Mouse (Mus musculus) heart, adult 8-10 months (tissue): ENCODE measurements around the gene Esr2. TPM values are rescaled to one million over a fixed set of nuclear protein-coding genes. Genes with fewer than 3 reads are reported as not detected.

Source experiments
- DNase-seq: peaks from one replicate; pipeline ENCODE4 v3.0.0; 2022; ENCODE audit warnings: low spot score
- total RNA-seq, 4 experiments: library from RNA; stranded (reverse); gene quantifications; 2 replicates each; pipeline ENCODE4 v1.2.4; 2022

Gene Esr2
- total RNA-seq, 4 experiments from 2014 or later: not detected

DNA sequence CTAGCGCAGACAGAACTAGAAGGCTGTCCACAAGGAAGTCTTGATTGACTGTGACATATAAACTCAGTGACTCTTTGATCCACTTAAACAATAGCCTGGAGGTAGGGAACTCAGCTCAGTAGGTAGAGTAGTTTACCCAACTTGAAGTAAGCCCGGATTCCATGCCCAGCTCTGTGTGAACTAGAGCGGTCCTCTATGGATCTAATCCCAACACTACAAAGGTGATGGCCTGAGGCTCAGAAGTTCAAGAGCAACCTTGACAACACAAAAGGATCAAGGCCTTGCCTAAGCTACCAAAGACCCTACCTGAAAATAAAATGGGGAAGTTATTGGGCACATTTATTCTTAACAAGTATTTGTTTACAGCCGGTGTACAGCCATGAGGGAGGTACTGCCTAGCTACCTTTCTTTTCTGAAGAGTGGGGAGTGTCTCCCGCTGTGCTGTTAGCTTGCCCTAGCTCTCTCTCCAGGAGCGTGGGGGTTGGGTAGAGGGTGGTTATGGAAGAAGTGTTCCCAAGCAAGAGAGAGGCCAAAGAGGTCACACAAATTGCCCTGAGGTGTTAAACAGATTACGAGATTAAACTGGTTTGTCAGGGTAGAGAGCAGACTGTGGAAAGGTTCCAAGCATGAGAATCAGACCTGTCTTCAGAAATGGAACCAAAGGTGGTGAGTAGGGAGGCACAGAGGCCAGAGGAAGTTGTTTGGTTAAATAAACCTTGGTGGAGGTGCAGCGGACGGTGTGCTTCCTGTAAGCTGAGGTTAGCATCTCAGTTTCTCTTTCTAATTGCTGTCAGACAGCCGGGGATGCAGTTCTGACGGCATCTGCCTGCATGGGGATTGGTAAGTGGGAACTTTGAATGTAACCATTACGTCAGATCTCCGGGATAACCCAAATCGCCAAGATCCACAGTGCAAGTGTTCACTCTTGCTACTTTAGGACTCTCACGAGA lies 90.8 kb downstream of the Esr2 start:
- no peak for DNase-seq

- DNase-seq: no peak
These were observed 92.0 kb downstream of the Esr2 start for GRCm38 (mm10) chr12:76085066-76085465.

GRCm38 (mm10) chr12:76081557-76082211 lies 95.4 kb downstream of the Esr2 start:
- no peak for DNase-seq

DNA sequence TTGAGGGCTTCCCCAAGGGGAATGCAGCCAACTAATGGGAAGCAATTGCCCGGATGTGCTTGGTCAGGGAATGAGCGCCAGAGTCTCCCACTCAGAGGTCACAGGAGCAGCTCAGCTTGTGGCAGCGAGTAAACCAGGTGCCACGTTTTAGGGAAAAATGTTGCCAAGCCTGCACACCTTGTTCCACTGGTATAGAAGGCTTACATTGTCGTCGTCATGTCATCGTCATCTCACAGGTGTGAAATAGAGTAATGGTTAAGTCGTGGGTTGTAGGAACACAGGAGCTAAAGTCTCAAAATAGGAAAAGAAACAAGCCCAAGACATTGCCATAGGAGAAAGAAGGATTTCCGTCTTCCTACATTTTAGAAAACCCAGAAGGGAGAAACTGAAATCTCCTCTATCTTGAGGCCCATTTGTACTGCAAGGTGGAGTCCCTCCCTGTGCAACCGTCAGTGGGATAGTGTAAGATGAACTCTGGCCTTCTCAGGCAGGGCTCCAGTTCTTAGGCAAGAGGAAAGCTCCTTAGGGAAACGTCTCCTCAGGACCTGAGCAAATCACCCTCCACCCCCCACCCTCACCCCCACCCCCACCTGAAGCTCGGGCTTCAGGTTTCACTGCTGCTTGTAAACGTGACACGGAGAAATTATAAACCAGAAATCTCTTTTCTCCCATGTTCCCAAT lies 96.0 kb downstream of the Esr2 start:
- no peak for DNase-seq

- no peak for DNase-seq
These were observed 103.1 kb downstream of the Esr2 start for GRCm38 (mm10) chr12:76073981-76074380.

- no peak for DNase-seq
These were observed 103.8 kb downstream of the Esr2 start for GRCm38 (mm10) chr12:76073066-76073826.

DNA sequence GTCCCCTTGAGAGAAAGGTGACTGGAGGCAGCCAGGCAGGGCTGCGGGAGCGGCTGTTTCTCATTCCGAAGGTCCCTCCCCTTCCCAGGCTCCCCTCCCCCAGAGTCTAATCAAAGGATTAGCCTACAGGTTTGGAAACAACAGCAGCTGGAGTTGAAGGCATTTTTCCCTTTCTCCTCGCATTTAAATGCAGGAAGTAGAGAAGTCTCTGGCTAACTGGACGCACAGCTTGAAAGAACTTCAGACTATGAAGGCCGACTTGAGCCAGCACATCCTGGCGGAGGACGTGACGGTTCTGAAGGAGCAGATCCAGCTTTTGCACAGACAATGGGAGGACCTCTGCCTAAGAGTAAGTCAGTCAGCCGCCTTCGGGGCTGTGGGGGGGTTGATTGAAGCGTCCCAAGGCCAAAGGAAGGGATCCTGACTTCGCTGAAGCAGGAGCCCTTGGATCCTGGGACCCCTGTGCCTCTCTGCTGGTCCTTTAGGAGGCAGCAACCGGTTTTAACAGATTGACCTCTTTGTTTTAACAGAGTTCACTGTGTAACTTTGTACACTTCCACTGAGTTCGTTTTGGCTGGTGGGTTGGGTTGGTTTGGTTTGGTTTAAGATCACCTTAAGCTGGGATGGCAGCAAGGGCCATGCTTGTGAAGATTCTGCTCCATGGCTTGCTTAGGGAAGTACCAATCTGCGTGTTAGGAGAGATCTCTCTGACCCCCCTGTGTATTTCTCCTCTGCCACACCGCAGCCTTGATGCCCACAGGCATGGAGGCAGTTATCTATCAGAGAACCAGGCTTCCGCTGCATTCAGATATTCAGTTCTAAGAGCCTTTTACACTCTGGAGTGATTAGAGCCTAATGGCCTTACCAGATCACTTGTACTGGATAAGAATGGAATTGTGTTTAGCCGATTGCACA lies 104.9 kb downstream of the Esr2 start:
- peak; percentile 46 for DNase-seq

Other genes with a start within 250 kb of the Esr2 start
- gene Tex21, start 69.5 kb upstream of the Esr2 start, total RNA-seq: not detected
- 10 to 100 TPM; 28.1 to 32.4 (median 29.1) TPM for gene Mthfd1, start 78.0 kb upstream of the Esr2 start, total RNA-seq
- gene Akap5, start 147.6 kb upstream of the Esr2 start, total RNA-seq: 1 to 10 TPM in 3 of 4 experiments, under 1 TPM in 1; 0.90 to 3.0 (median 1.5) TPM
- gene Zbtb25, start 192.3 kb upstream of the Esr2 start, total RNA-seq: 10 to 100 TPM in 2 of 4 experiments, 1 to 10 TPM in 2; 6.7 to 11.3 (median 8.8) TPM
- gene Zbtb1, start 193.0 kb upstream of the Esr2 start, total RNA-seq: 1 to 10 TPM; 3.4 to 4.0 (median 3.9) TPM
- gene Hspa2, start 226.9 kb upstream of the Esr2 start, total RNA-seq: 1 to 10 TPM; 4.1 to 7.7 (median 5.8) TPM
- gene Ppp1r36, start 240.3 kb upstream of the Esr2 start, total RNA-seq: under 1 TPM in 2 of 4 experiments, not detected in 2; 0.41 to 0.69 TPM